Mouse (Mus musculus): ENCODE results near the gene Mertk. TPM values are rescaled to one million over a fixed set of nuclear protein-coding genes. Genes with fewer than 3 reads are reported as not detected.

Mertk gene
- polyA plus RNA-seq, 1 experiment from 2014 or later = 10.4 TPM

DNA sequence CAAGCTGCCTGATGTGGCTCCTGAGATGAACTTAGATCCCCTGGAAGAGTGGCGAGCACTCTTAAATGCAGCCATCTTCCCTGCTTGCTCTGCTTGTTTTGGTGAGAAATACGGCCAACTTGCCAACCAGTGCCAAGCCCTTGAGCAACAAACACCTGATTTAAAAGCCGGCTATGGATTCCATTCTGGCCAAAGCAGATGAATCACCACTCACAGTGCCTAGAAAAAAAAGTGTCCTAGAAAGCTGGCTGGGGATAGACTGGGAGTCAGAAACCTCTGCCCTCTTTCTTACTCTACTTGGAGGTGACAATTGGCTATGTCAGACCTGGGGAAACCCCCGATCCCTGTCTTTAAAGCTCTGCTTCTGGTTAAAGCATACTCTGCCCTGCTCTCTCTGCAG is 39.0 kb downstream of the Mertk start:
- 79% methylated on average over 4 of the region's 4 CpGs for WGBS
- Histone ChIP-seq H3K9ac (replicated peaks; ENCODE audit: low read depth) (no peak overlapping the region), H3K4me3 (ENCODE audit: low read depth, low read length) (no peak overlapping the region), H3K9me3 (ENCODE audit: low read length) (no peaks in the 10 kb centered on the region), H3K36me3 (ENCODE audit: insufficient read depth, low read length) (peaks cover 3% of the 10 kb centered on the region; the same call in 1 of the 2 replicates), H3K27ac (ENCODE audit: low read length) (no peak overlapping the region), H3K4me2 (replicated peaks; ENCODE audit: low read depth, low read length) (no peak overlapping the region), H3K27me3 (replicated peaks; ENCODE audit: insufficient read depth, low read length) (no peaks in the 10 kb centered on the region), H3K4me1 (ENCODE audit: insufficient read depth, low read depth, low read length) (peaks cover 4% of the 10 kb centered on the region; the same call in 1 of the 2 replicates)
- DNase-seq (ENCODE audit: low spot score) (no peak), ATAC-seq (no peak)
- TF ChIP-seq CTCF (IDR thresholded peaks at IDR 0.05) (no peak), EP300 (IDR thresholded peaks at IDR 0.05) (no peak)

- H3K27ac ChIP-seq (ENCODE audit: low read length) = 0 out of 2 replicates have a peak overlapping the region, but pooled peaks have one; percentile 22
- ATAC-seq = peak; percentile 25; the same call in 1 of the 2 replicates
- no peak for DNase-seq (ENCODE audit: low spot score)
These were observed 40.0 kb downstream of the Mertk start for GRCm38 (mm10) chr2:128738725-128739258.

DNA sequence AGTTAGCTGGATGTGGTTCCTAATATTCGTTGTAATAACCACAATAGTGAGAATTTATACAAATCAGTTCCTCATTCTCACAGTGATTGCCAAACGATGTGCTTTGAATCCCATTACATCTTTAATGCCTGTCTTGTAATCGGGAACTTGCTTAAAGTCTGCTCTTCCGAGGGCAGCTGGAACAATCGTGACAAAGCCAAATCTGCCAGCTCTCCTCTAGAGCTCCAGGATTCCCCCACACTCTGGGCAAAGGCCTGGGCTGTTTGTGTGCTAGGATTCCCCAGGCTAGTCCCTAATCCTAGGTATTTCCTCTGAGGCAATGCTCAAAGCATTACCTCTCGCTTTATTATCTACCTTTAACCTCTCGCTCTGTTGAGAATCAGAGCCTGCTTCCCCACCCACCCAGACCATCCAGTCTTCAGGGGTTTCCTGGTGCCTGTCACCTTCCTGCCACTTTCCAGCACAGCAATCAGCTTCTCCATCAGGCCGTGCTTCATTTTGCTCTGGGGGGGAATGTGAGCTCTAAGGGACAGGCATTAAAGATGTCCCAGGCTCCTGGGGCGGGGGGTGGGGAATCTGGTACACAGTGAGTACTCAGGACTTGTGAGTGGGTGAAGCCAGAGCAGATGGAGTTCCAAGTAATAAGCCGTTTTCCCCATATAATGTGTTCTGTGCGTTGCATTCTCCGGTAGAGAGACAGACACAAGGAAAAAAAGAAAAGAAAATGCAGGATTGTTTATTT is 47.3 kb downstream of the Mertk start:
- ATAC-seq = peak; percentile 26; the same call in 1 of the 2 replicates
- no peaks in the 10 kb centered on the region for H3K36me3 ChIP-seq (ENCODE audit: insufficient read depth, low read length)
- H3K9ac ChIP-seq (replicated peaks; ENCODE audit: low read depth) = 0 out of 2 replicates have a peak overlapping the region, but pooled peaks have one; percentile 9
- H3K27me3 ChIP-seq (replicated peaks; ENCODE audit: insufficient read depth, low read length) = no peaks in the 10 kb centered on the region
- H3K9me3 ChIP-seq (ENCODE audit: low read length) = no peaks in the 10 kb centered on the region
- peaks cover 17% of the 10 kb centered on the region for H3K4me1 ChIP-seq (ENCODE audit: insufficient read depth, low read depth, low read length)
- WGBS = 49% methylated on average over 12 of the region's 12 CpGs
- no peak overlapping the region for H3K4me3 ChIP-seq (ENCODE audit: low read depth, low read length)
- H3K27ac ChIP-seq (ENCODE audit: low read length) = peak overlapping the region; percentile 93
- DNase-seq (ENCODE audit: low spot score) = peak; percentile 69
- TF ChIP-seq CTCF (IDR thresholded peaks at IDR 0.05) = no peak
- peak overlapping the region; percentile 8; the same call in 1 of the 2 replicates for H3K4me2 ChIP-seq (replicated peaks; ENCODE audit: low read depth, low read length)

More at GRCm38 (mm10) chr2:128738725-128739258, 40.0 kb downstream of the Mertk start:
- Histone ChIP-seq H3K4me1 (ENCODE audit: insufficient read depth, low read depth, low read length) (peaks cover 4% of the 10 kb centered on the region; the same call in 1 of the 2 replicates), H3K9me3 (ENCODE audit: low read length) (no peaks in the 10 kb centered on the region), H3K4me2 (replicated peaks; ENCODE audit: low read depth, low read length) (no peak overlapping the region), H3K36me3 (ENCODE audit: insufficient read depth, low read length) (peaks cover 3% of the 10 kb centered on the region; the same call in 1 of the 2 replicates), H3K9ac (replicated peaks; ENCODE audit: low read depth) (no peak overlapping the region), H3K27me3 (replicated peaks; ENCODE audit: insufficient read depth, low read length) (no peaks in the 10 kb centered on the region), H3K4me3 (ENCODE audit: low read depth, low read length) (no peak overlapping the region)
- no peak for TF ChIP-seq CTCF (IDR thresholded peaks at IDR 0.05)
- TF ChIP-seq EP300 (IDR thresholded peaks at IDR 0.05) = no peak
- 65% methylated on average over 10 of the region's 10 CpGs for WGBS

GRCm38 (mm10) chr2:128746621-128747151 is 47.9 kb downstream of the Mertk start:
- H3K27me3 ChIP-seq (replicated peaks; ENCODE audit: insufficient read depth, low read length) = no peaks in the 10 kb centered on the region
- ATAC-seq (peak; percentile 92), DNase-seq (ENCODE audit: low spot score) (peak; percentile 94)
- TF ChIP-seq EP300 (IDR thresholded peaks at IDR 0.05) (peak; percentile 97), CTCF (IDR thresholded peaks at IDR 0.05) (no peak)
- H3K4me3 ChIP-seq (ENCODE audit: low read depth, low read length) = no peak overlapping the region
- H3K27ac ChIP-seq (ENCODE audit: low read length) = peak overlapping the region; percentile 93
- no peaks in the 10 kb centered on the region for H3K9me3 ChIP-seq (ENCODE audit: low read length)
- H3K9ac ChIP-seq (replicated peaks; ENCODE audit: low read depth) = no peak overlapping the region
- no peaks in the 10 kb centered on the region for H3K36me3 ChIP-seq (ENCODE audit: insufficient read depth, low read length)
- H3K4me1 ChIP-seq (ENCODE audit: insufficient read depth, low read depth, low read length) = peaks cover 17% of the 10 kb centered on the region
- H3K4me2 ChIP-seq (replicated peaks; ENCODE audit: low read depth, low read length) = peak overlapping the region; percentile 14; the same call in 1 of the 2 replicates
- 26% methylated on average over 5 of the region's 5 CpGs for WGBS

GRCm38 (mm10) chr2:128747433-128748028 is 48.8 kb downstream of the Mertk start:
- Histone ChIP-seq H3K36me3 (ENCODE audit: insufficient read depth, low read length) (no peaks in the 10 kb centered on the region), H3K27me3 (replicated peaks; ENCODE audit: insufficient read depth, low read length) (no peaks in the 10 kb centered on the region), H3K27ac (ENCODE audit: low read length) (peak overlapping the region; percentile 83), H3K9me3 (ENCODE audit: low read length) (no peaks in the 10 kb centered on the region), H3K4me1 (ENCODE audit: insufficient read depth, low read depth, low read length) (peaks cover 17% of the 10 kb centered on the region), H3K4me3 (ENCODE audit: low read depth, low read length) (no peak overlapping the region), H3K9ac (replicated peaks; ENCODE audit: low read depth) (no peak overlapping the region), H3K4me2 (replicated peaks; ENCODE audit: low read depth, low read length) (peak overlapping the region; percentile 14)
- 49% methylated on average over 8 of the region's 8 CpGs for WGBS
- no peak for TF ChIP-seq EP300 (IDR thresholded peaks at IDR 0.05)
- TF ChIP-seq CTCF (IDR thresholded peaks at IDR 0.05) = no peak
- DNase-seq (ENCODE audit: low spot score) (peak; percentile 48), ATAC-seq (no peak)

- 70% methylated on average over 6 of the region's 6 CpGs for WGBS
- ATAC-seq (no peak), DNase-seq (ENCODE audit: low spot score) (no peak)
- Histone ChIP-seq H3K4me2 (replicated peaks; ENCODE audit: low read depth, low read length) (no peak overlapping the region), H3K27me3 (replicated peaks; ENCODE audit: insufficient read depth, low read length) (no peaks in the 10 kb centered on the region), H3K9me3 (ENCODE audit: low read length) (no peaks in the 10 kb centered on the region), H3K4me1 (ENCODE audit: insufficient read depth, low read depth, low read length) (peaks cover 17% of the 10 kb centered on the region), H3K4me3 (ENCODE audit: low read depth, low read length) (no peak overlapping the region), H3K9ac (replicated peaks; ENCODE audit: low read depth) (no peak overlapping the region), H3K27ac (ENCODE audit: low read length) (peak overlapping the region; percentile 83; the same call in 1 of the 2 replicates), H3K36me3 (ENCODE audit: insufficient read depth, low read length) (no peaks in the 10 kb centered on the region)
- TF ChIP-seq CTCF (IDR thresholded peaks at IDR 0.05) (no peak), EP300 (IDR thresholded peaks at IDR 0.05) (no peak)
These were observed 49.4 kb downstream of the Mertk start for GRCm38 (mm10) chr2:128748171-128748570.
